Mouse (Mus musculus) layer of hippocampus, adult 9-11 months (tissue): ENCODE data around the gene Shf.
"Not testable (repeated sequence)": the region's sequence is repeated elsewhere in the genome, so short reads cannot be mapped to it uniquely, and the experiment has no call there.

ENCODE experiments used
- DNase-seq: peaks from one replicate; pipeline ENCODE4 v3.0.0; 2022

Gene Shf

GRCm38 (mm10) chr2:122347257-122347656 lies 21.7 kb downstream of the Shf start:
- no peak for DNase-seq

- DNase-seq, result not testable (repeated sequence)
These were observed 22.8 kb downstream of the Shf start for GRCm38 (mm10) chr2:122346164-122346563.

- DNase-seq, result no peak
These were observed 23.7 kb downstream of the Shf start for GRCm38 (mm10) chr2:122345106-122345893.

GRCm38 (mm10) chr2:122337291-122337690 lies 31.7 kb downstream of the Shf start:
- DNase-seq, result no peak

- DNase-seq, result no peak
These were observed 34.8 kb downstream of the Shf start for GRCm38 (mm10) chr2:122334170-122334569.

- DNase-seq, result no peak
These were observed 36.7 kb downstream of the Shf start for GRCm38 (mm10) chr2:122332222-122332621.

GRCm38 (mm10) chr2:122330317-122330716 lies 38.6 kb downstream of the Shf start:
- not testable (repeated sequence) for DNase-seq

- DNase-seq, result no peak
These were observed 41.0 kb downstream of the Shf start for GRCm38 (mm10) chr2:122327986-122328385.

GRCm38 (mm10) chr2:122325361-122325760 lies 43.6 kb downstream of the Shf start:
- DNase-seq, result no peak

GRCm38 (mm10) chr2:122324586-122324985 lies 44.4 kb downstream of the Shf start:
- no peak for DNase-seq

GRCm38 (mm10) chr2:122323960-122324359 lies 45.0 kb downstream of the Shf start:
- DNase-seq, result no peak

GRCm38 (mm10) chr2:122317384-122317783 lies 51.6 kb downstream of the Shf start:
- DNase-seq, result no peak

GRCm38 (mm10) chr2:122315372-122315771 lies 53.6 kb downstream of the Shf start, which contains the start of gene Duox1:
TSS of gene Duox1 (plus strand) at chr2:122315672.
- no peak for DNase-seq

- DNase-seq, result no peak
These were observed 55.4 kb downstream of the Shf start, which contains the start of gene Duoxa1 for GRCm38 (mm10) chr2:122313536-122313935. TSS of gene Duoxa1 (minus strand) at chr2:122313730.

GRCm38 (mm10) chr2:122312722-122313417 lies 56.1 kb downstream of the Shf start:
- no peak for DNase-seq

GRCm38 (mm10) chr2:122311561-122311960 lies 57.4 kb downstream of the Shf start:
- DNase-seq, result no peak

- no peak for DNase-seq
These were observed 59.3 kb downstream of the Shf start for GRCm38 (mm10) chr2:122309647-122310046.

- DNase-seq, result peak; percentile 19
These were observed 62.8 kb downstream of the Shf start for GRCm38 (mm10) chr2:122306184-122306583.

- DNase-seq, result no peak
These were observed 63.7 kb downstream of the Shf start for GRCm38 (mm10) chr2:122305097-122305892.

- DNase-seq, result no peak
These were observed 64.4 kb downstream of the Shf start for GRCm38 (mm10) chr2:122304544-122304943.

- DNase-seq, result peak; percentile 26
These were observed 66.3 kb downstream of the Shf start for GRCm38 (mm10) chr2:122302574-122303241.

- no peak for DNase-seq
These were observed 66.9 kb downstream of the Shf start for GRCm38 (mm10) chr2:122301921-122302573.
